ENCODE assay signal across 9 mouse cellular contexts in genomic region chr13:54073491-54073890, GRCm38 (mm10). TPM values are rescaled to one million over a fixed set of nuclear protein-coding genes. Genes with fewer than 3 reads are reported as not detected.
A peak's percentile ranks its signal among the peaks of the same experiment; 100 is the strongest.
DNase-seq lines count a peak whose midpoint lies in the region; ATAC-seq lines count a peak whose summit lies in the region.
"Had no signal": no experiment of that assay in that cellular context is flagged by ENCODE, and none has a peak within 500 bp of the region (broad histone marks: within the 10 kb centered on the region; RNA-seq: fewer than 3 reads in every experiment).

No protein-coding gene starts in this region.

- H3K4me2 ChIP-seq in lung, embryonic 15.5 days: peak overlapping the region; percentile 85
- peak overlapping the region; percentile 78 for H3K4me2 ChIP-seq in kidney, embryonic 15.5 days
- peak overlapping the region; percentile 65; the same call in 1 of the 2 replicates for H3K4me2 ChIP-seq in neural tube, embryonic 13.5 days

- no peaks in the 10 kb centered on the region for H3K36me3 ChIP-seq in lung, embryonic 15.5 days
- H3K36me3 ChIP-seq in embryonic facial prominence, embryonic 10.5 days (replicated peaks): peaks cover 22% of the 10 kb centered on the region
- H3K36me3 ChIP-seq in kidney, embryonic 15.5 days: peaks cover 9% of the 10 kb centered on the region; the same call in 1 of the 2 replicates
- no peaks in the 10 kb centered on the region for H3K36me3 ChIP-seq in neural tube, embryonic 13.5 days

- no peak for ATAC-seq in lung, embryonic 15.5 days (ENCODE audit: borderline replicate concordance, extremely low read depth, low FRiP score, low TSS enrichment)
- ATAC-seq in kidney, embryonic 15.5 days (replicated peaks; ENCODE audit: low FRiP score): no peak
- no peak for ATAC-seq in neural tube, embryonic 13.5 days (ENCODE audit: low read depth)
- no peak for ATAC-seq in megakaryocyte-erythroid progenitor cell, adult 5-6 weeks (replicated peaks; ENCODE audit: low FRiP score, low TSS enrichment, poor library complexity, severe bottlenecking)

- peaks cover 35% of the 10 kb centered on the region for H3K4me1 ChIP-seq in lung, embryonic 15.5 days
- peaks cover 20% of the 10 kb centered on the region for H3K4me1 ChIP-seq in embryonic facial prominence, embryonic 10.5 days
- peaks cover 23% of the 10 kb centered on the region for H3K4me1 ChIP-seq in kidney, embryonic 15.5 days
- peaks cover 22% of the 10 kb centered on the region for H3K4me1 ChIP-seq in neural tube, embryonic 13.5 days (replicated peaks)

- no peak overlapping the region for H3K9ac ChIP-seq in lung, embryonic 15.5 days
- H3K9ac ChIP-seq in kidney, embryonic 15.5 days: no peak overlapping the region
- H3K9ac ChIP-seq in neural tube, embryonic 13.5 days: no peak overlapping the region

- 42% methylated on average over 2 of the region's 2 CpGs for WGBS in lung, embryonic 15.5 days
- WGBS in embryonic facial prominence, embryonic 10.5 days: 80% methylated on average over 2 of the region's 2 CpGs
- 57% methylated on average over 2 of the region's 2 CpGs for WGBS in kidney, embryonic 15.5 days
- 76% methylated on average over 2 of the region's 2 CpGs for WGBS in neural tube, embryonic 13.5 days

- H3K27me3 ChIP-seq in lung, embryonic 15.5 days: no peaks in the 10 kb centered on the region
- peaks cover 9% of the 10 kb centered on the region; the same call in 1 of the 2 replicates for H3K27me3 ChIP-seq in embryonic facial prominence, embryonic 10.5 days (replicated peaks; ENCODE audit: low read depth, poor library complexity, severe bottlenecking)
- H3K27me3 ChIP-seq in kidney, embryonic 15.5 days: no peaks in the 10 kb centered on the region
- H3K27me3 ChIP-seq in neural tube, embryonic 13.5 days: no peaks in the 10 kb centered on the region

- no peaks in the 10 kb centered on the region for H3K9me3 ChIP-seq in lung, embryonic 15.5 days
- H3K9me3 ChIP-seq in embryonic facial prominence, embryonic 10.5 days: no peaks in the 10 kb centered on the region
- no peaks in the 10 kb centered on the region for H3K9me3 ChIP-seq in kidney, embryonic 15.5 days (replicated peaks)
- H3K9me3 ChIP-seq in neural tube, embryonic 13.5 days: no peaks in the 10 kb centered on the region

- DNase-seq in lung, postnatal 4 days: no peak
- no peak for DNase-seq in embryonic facial prominence, embryonic 10.5 days (ENCODE audit: low spot score)
- DNase-seq in frontal cortex, postnatal 36 days (ENCODE audit: low spot score in 2 of 2): no peak
- no peak for DNase-seq in thymus, adult 18-20 months

- peak overlapping the region; percentile 84; the same call in 1 of the 2 replicates for H3K4me3 ChIP-seq in lung, embryonic 15.5 days
- peak overlapping the region; percentile 85 for H3K4me3 ChIP-seq in embryonic facial prominence, embryonic 10.5 days
- peak overlapping the region; percentile 90; the same call in 1 of the 2 replicates for H3K4me3 ChIP-seq in kidney, embryonic 15.5 days (replicated peaks)
- no peak overlapping the region for H3K4me3 ChIP-seq in neural tube, embryonic 13.5 days

- peak overlapping the region; percentile 86 for H3K27ac ChIP-seq in lung, embryonic 15.5 days
- peak overlapping the region; percentile 97; the same call in 1 of the 2 replicates for H3K27ac ChIP-seq in embryonic facial prominence, embryonic 10.5 days (replicated peaks)
- 0 out of 2 replicates have a peak overlapping the region, but pooled peaks have one; percentile 87 for H3K27ac ChIP-seq in kidney, embryonic 15.5 days
- no peak overlapping the region for H3K27ac ChIP-seq in neural tube, embryonic 13.5 days (replicated peaks)

RNA-seq across cellular contexts. Expression of gene Sfxn1, which starts 1.8 kb away (rescaled TPM):
- 61.5 and 64.1 TPM in 2 replicates for polyA plus RNA-seq in lung, embryonic 15.5 days (2015; fragmentation: Nextera tagmentation; extraction: Ambion mirVana)
- 86.2 and 87.5 TPM in 2 replicates for polyA plus RNA-seq in embryonic facial prominence, embryonic 10.5 days (2016; fragmentation: Nextera tagmentation; extraction: Ambion mirVana)
- 95.7 and 97.2 TPM in 2 replicates for polyA plus RNA-seq in kidney, embryonic 15.5 days (2015; fragmentation: Nextera tagmentation; extraction: Ambion mirVana)
- polyA plus RNA-seq in neural tube, embryonic 13.5 days (2015; fragmentation: Nextera tagmentation; extraction: Ambion mirVana): 67.3 and 68.2 TPM in 2 replicates
- total RNA-seq in megakaryocyte-erythroid progenitor cell, adult 5-6 weeks (2014; fragmentation: Nextera tagmentation): 178 and 185 TPM in 2 replicates
- total RNA-seq in megakaryocyte-erythroid progenitor cell, adult 5-6 weeks (2017): 111 and 153 TPM in 2 replicates

RNA-seq across cellular contexts. Expression of gene Drd1, which starts 18.0 kb away (rescaled TPM):
- 0.69 and 0.97 TPM in 2 replicates for polyA plus RNA-seq in lung, embryonic 15.5 days (2015; fragmentation: Nextera tagmentation; extraction: Ambion mirVana)
- polyA plus RNA-seq in embryonic facial prominence, embryonic 10.5 days (2016; fragmentation: Nextera tagmentation; extraction: Ambion mirVana): 0.06 and 0.15 TPM in 2 replicates
- polyA plus RNA-seq in kidney, embryonic 15.5 days (2015; fragmentation: Nextera tagmentation; extraction: Ambion mirVana): 0.32 and 0.49 TPM in 2 replicates
- 0.48 and 0.66 TPM in 2 replicates for polyA plus RNA-seq in neural tube, embryonic 13.5 days (2015; fragmentation: Nextera tagmentation; extraction: Ambion mirVana)
- total RNA-seq in megakaryocyte-erythroid progenitor cell, adult 5-6 weeks (2014; fragmentation: Nextera tagmentation): not detected in 2 replicates
- total RNA-seq in megakaryocyte-erythroid progenitor cell, adult 5-6 weeks (2017): not detected in 2 replicates
- polyA plus RNA-seq: limb, embryonic 11.5 days had no signal
